Mouse (Mus musculus): ENCODE results near the gene Crp. TPM values are rescaled to one million over a fixed set of nuclear protein-coding genes. Genes with fewer than 3 reads are reported as not detected.

Gene Crp
- polyA plus RNA-seq, 1 experiment from 2014 or later: not detected

DNA sequence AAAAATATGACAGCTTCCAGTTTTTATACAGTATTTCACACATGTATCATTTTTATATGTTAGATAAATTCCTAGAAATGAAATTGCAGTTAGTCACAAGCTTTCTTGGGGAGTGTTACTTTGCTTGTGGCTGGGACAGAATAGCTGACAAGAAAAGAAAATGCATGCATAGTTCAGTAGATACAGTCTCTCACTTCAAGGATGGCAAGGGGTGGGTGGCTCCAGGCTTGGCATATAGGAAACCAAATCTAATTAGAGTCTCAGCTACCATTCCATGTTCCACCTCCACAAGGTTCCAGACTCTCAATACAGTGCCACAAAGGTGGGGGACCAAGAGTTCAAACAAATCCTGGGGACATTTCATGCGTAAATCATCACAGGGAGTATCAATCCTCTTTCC, 61.7 kb downstream of the Crp start:
- no peak for DNase-seq (ENCODE audit: low spot score)
- ATAC-seq (ENCODE audit: insufficient number of reproducible peaks, low FRiP score, low TSS enrichment, low read depth): no peak
- 100% methylated on average over 1 of the region's 1 CpGs for WGBS
- Histone ChIP-seq H3K36me3 (ENCODE audit: control insufficient read depth, insufficient read depth, low read length) (no peaks in the 10 kb centered on the region), H3K9ac (ENCODE audit: low read length) (no peak overlapping the region), H3K4me3 (ENCODE audit: low read depth, low read length) (no peak overlapping the region), H3K4me2 (ENCODE audit: low read depth, severe bottlenecking) (no peak overlapping the region), H3K9me3 (ENCODE audit: control insufficient read depth, low read length) (no peaks in the 10 kb centered on the region), H3K27ac (replicated peaks; ENCODE audit: low read depth, low read length) (no peak overlapping the region), H3K27me3 (ENCODE audit: control insufficient read depth, insufficient read depth, low read length) (no peaks in the 10 kb centered on the region), H3K4me1 (ENCODE audit: control insufficient read depth, insufficient read depth, low read length) (no peaks in the 10 kb centered on the region)

DNA sequence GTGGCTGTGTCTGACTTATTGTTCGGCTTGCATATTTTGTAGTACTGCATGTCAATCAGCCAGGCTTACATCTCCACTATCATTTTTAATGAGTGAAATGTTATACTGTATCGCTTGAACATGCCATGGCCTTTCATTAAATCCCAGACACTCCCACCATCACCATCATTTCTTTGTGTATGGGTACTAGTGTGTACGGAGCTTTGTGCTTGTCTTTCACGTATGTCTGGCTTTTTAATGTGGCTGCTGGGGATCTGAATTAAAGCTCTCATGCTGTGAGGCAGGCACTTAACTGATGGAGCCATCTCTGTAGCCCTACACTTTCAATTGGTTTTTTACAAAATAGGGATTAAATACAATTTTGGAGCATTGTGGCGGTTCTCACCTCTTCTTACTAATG, 81.3 kb downstream of the Crp start:
- no peak for ATAC-seq (ENCODE audit: insufficient number of reproducible peaks, low FRiP score, low TSS enrichment, low read depth)
- no peak overlapping the region for H3K9ac ChIP-seq (ENCODE audit: low read length)
- no peak overlapping the region for H3K27ac ChIP-seq (replicated peaks; ENCODE audit: low read depth, low read length)
- H3K4me2 ChIP-seq (ENCODE audit: low read depth, severe bottlenecking): no peak overlapping the region
- no peaks in the 10 kb centered on the region for H3K27me3 ChIP-seq (ENCODE audit: control insufficient read depth, insufficient read depth, low read length)
- H3K36me3 ChIP-seq (ENCODE audit: control insufficient read depth, insufficient read depth, low read length): no peaks in the 10 kb centered on the region
- H3K9me3 ChIP-seq (ENCODE audit: control insufficient read depth, low read length): no peaks in the 10 kb centered on the region
- no peak for DNase-seq (ENCODE audit: low spot score)
- H3K4me1 ChIP-seq (ENCODE audit: control insufficient read depth, insufficient read depth, low read length): no peaks in the 10 kb centered on the region
- H3K4me3 ChIP-seq (ENCODE audit: low read depth, low read length): no peak overlapping the region
- WGBS: 85% methylated on average over 5 of the region's 5 CpGs

DNA sequence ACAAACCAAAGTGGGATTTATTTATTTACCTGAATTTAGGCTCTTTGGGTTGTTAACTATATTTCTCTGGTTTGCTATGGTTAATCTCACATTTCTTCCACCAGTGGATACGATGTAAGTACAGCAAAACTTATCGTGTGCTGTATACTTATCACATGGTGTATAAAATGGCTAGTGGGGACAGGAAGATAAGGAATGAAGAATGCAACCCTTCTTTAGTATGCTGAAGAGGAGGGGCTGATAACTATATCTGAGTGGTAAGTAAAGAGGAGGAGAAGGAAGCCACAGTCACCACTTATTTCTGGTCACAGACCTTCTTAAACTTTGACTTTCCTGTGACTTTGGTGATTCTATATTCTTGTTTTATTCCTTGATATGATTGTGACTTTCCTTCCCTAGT, 87.5 kb downstream of the Crp start:
- 87% methylated on average over 2 of the region's 2 CpGs for WGBS
- no peak overlapping the region for H3K27ac ChIP-seq (replicated peaks; ENCODE audit: low read depth, low read length)
- no peak overlapping the region for H3K9ac ChIP-seq (ENCODE audit: low read length)
- no peaks in the 10 kb centered on the region for H3K4me1 ChIP-seq (ENCODE audit: control insufficient read depth, insufficient read depth, low read length)
- no peak for ATAC-seq (ENCODE audit: insufficient number of reproducible peaks, low FRiP score, low TSS enrichment, low read depth)
- H3K36me3 ChIP-seq (ENCODE audit: control insufficient read depth, insufficient read depth, low read length): no peaks in the 10 kb centered on the region
- H3K4me3 ChIP-seq (ENCODE audit: low read depth, low read length): no peak overlapping the region
- H3K27me3 ChIP-seq (ENCODE audit: control insufficient read depth, insufficient read depth, low read length): no peaks in the 10 kb centered on the region
- DNase-seq (ENCODE audit: low spot score): no peak
- H3K9me3 ChIP-seq (ENCODE audit: control insufficient read depth, low read length): no peaks in the 10 kb centered on the region
- H3K4me2 ChIP-seq (ENCODE audit: low read depth, severe bottlenecking): no peak overlapping the region

DNA sequence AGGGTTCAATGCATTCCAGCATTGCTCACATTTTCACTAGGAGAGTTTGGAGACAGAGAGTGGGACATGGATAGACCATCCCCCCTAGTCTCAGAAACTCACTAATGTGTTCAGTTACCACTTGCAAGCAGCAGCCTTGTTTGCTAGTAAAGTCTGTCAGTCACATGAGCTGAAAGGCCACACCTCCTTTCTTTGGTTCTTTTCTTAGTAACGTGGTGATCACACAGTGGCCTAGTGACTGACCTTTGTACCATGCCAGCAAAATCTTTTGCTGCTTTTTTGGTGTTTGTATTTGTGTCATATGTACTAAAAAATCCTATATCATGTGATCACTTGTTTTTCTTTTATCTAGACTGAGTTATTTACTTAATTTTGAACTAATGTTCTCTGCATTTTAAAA, 88.0 kb downstream of the Crp start:
- H3K4me1 ChIP-seq (ENCODE audit: control insufficient read depth, insufficient read depth, low read length): no peaks in the 10 kb centered on the region
- H3K4me3 ChIP-seq (ENCODE audit: low read depth, low read length): no peak overlapping the region
- no peak overlapping the region for H3K27ac ChIP-seq (replicated peaks; ENCODE audit: low read depth, low read length)
- H3K9me3 ChIP-seq (ENCODE audit: control insufficient read depth, low read length): no peaks in the 10 kb centered on the region
- WGBS: 19% methylated on average over 1 of the region's 1 CpGs
- no peak for DNase-seq (ENCODE audit: low spot score)
- H3K4me2 ChIP-seq (ENCODE audit: low read depth, severe bottlenecking): no peak overlapping the region
- ATAC-seq (ENCODE audit: insufficient number of reproducible peaks, low FRiP score, low TSS enrichment, low read depth): no peak
- H3K36me3 ChIP-seq (ENCODE audit: control insufficient read depth, insufficient read depth, low read length): no peaks in the 10 kb centered on the region
- H3K27me3 ChIP-seq (ENCODE audit: control insufficient read depth, insufficient read depth, low read length): no peaks in the 10 kb centered on the region
- H3K9ac ChIP-seq (ENCODE audit: low read length): no peak overlapping the region

DNA sequence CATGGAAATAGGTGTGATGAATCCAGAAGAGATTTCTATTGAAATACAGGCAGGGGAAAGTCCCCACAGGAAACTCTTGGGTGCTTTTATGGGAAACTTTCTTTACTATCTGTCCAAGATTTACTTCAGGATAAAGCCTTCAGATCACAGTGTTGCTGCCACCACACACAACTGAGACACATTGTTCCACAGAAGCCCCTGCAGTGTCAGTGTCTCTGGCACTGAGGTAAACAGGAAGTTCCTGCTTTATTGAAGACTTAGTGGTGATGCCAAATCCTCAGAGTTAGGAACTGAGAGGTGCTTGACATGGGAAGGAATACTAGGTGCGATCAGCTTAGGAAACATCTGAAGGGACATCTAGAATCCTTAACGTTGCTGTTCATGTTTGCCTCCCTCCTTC, 131.1 kb downstream of the Crp start:
- no peaks in the 10 kb centered on the region for H3K27me3 ChIP-seq (ENCODE audit: control insufficient read depth, insufficient read depth, low read length)
- no peak overlapping the region for H3K4me3 ChIP-seq (ENCODE audit: low read depth, low read length)
- no peaks in the 10 kb centered on the region for H3K9me3 ChIP-seq (ENCODE audit: control insufficient read depth, low read length)
- no peak for ATAC-seq (ENCODE audit: insufficient number of reproducible peaks, low FRiP score, low TSS enrichment, low read depth)
- H3K27ac ChIP-seq (replicated peaks; ENCODE audit: low read depth, low read length): no peak overlapping the region
- H3K36me3 ChIP-seq (ENCODE audit: control insufficient read depth, insufficient read depth, low read length): no peaks in the 10 kb centered on the region
- no peak for DNase-seq (ENCODE audit: low spot score)
- 93% methylated on average over 2 of the region's 2 CpGs for whole genome bisulfite sequencing
- H3K4me1 ChIP-seq (ENCODE audit: control insufficient read depth, insufficient read depth, low read length): no peaks in the 10 kb centered on the region
- H3K4me2 ChIP-seq (ENCODE audit: low read depth, severe bottlenecking): no peak overlapping the region
- no peak overlapping the region for H3K9ac ChIP-seq (ENCODE audit: low read length)

DNA sequence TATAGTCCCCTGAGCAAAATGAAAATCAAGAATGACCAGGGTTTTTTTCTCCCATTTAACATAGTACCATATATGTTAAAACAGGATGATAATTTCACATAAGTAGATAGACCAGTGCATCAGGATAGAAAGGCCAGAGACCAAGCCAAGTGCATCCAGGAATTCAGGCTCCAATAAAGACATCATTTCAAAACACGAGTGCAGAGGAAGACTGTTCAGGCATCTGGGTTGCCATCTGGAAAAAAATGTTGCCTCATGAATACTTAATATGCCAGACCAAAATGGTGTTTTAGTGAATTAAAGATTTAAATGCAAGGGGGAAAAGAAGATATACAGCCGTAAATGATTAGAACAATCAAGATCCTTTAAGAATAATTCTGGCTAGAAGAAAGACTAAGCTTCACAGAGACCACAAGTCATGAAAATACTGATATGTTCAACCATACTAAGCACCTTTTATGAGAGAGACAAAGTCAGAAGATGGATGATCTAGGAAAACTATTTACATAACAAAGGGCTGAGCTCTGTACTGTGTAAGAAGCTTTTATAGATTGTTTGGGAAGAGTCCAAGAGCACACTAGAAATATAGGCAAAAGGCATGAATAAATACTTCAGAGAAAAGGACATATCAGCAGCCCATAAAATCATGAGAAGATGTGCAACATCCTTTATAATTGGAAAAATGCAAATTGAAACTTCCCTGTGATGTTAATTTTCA, 149.3 kb downstream of the Crp start:
- Histone ChIP-seq H3K36me3 (ENCODE audit: control insufficient read depth, insufficient read depth, low read length) (no peaks in the 10 kb centered on the region), H3K27ac (replicated peaks; ENCODE audit: low read depth, low read length) (no peak overlapping the region), H3K9ac (ENCODE audit: low read length) (no peak overlapping the region), H3K4me1 (ENCODE audit: control insufficient read depth, insufficient read depth, low read length) (no peaks in the 10 kb centered on the region), H3K9me3 (ENCODE audit: control insufficient read depth, low read length) (no peaks in the 10 kb centered on the region), H3K4me2 (ENCODE audit: low read depth, severe bottlenecking) (no peak overlapping the region), H3K4me3 (ENCODE audit: low read depth, low read length) (no peak overlapping the region), H3K27me3 (ENCODE audit: control insufficient read depth, insufficient read depth, low read length) (no peaks in the 10 kb centered on the region)
- 83% methylated on average over 2 of the region's 2 CpGs for WGBS
- ATAC-seq (ENCODE audit: insufficient number of reproducible peaks, low FRiP score, low TSS enrichment, low read depth): no peak
- DNase-seq (ENCODE audit: low spot score): no peak

DNA sequence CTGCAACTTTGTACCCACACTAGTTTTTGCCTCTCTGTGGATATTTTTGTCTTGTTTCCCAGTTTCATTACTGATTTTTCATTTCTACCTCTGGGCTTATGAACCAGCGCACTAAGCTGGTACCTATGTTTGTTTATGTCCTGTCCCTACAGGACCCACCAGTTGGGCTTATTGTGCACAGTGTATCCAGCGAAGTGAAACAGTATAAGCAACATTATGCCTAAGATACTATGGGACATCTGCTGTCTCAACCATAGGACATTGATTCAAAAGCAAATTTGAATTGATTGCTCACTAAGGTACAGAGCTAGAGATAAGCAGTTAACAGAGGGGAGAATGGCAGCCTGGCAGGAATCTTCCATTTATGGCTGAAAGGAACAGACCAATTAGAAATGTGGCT, 150.3 kb downstream of the Crp start:
- ATAC-seq (ENCODE audit: insufficient number of reproducible peaks, low FRiP score, low TSS enrichment, low read depth) (no peak), DNase-seq (ENCODE audit: low spot score) (no peak)
- Histone ChIP-seq H3K9ac (ENCODE audit: low read length) (no peak overlapping the region), H3K4me3 (ENCODE audit: low read depth, low read length) (no peak overlapping the region), H3K4me1 (ENCODE audit: control insufficient read depth, insufficient read depth, low read length) (no peaks in the 10 kb centered on the region), H3K4me2 (ENCODE audit: low read depth, severe bottlenecking) (no peak overlapping the region), H3K27me3 (ENCODE audit: control insufficient read depth, insufficient read depth, low read length) (no peaks in the 10 kb centered on the region), H3K9me3 (ENCODE audit: control insufficient read depth, low read length) (no peaks in the 10 kb centered on the region), H3K36me3 (ENCODE audit: control insufficient read depth, insufficient read depth, low read length) (no peaks in the 10 kb centered on the region), H3K27ac (replicated peaks; ENCODE audit: low read depth, low read length) (no peak overlapping the region)
- 92% methylated on average over 2 of the region's 2 CpGs for WGBS

DNA sequence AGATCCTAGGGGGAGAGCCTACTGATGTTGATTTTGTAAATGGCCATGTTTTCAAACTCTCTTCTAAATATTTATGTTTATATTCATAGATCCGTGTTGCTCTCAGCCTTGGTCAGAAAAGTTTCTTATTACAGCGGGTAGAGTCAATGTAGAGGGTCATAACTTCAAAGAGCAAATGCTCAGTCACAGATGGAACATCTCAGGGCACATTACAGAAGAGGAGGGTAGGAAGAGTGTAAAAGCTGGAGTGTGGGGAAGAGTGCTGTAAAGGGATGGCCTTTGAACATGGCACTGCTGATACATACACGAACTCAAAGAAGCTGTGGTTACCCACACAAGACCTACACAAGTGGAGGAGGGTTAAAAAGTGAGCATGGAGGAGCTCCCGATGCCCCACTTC, 177.4 kb downstream of the Crp start:
- no peak for ATAC-seq (ENCODE audit: insufficient number of reproducible peaks, low FRiP score, low TSS enrichment, low read depth)
- no peaks in the 10 kb centered on the region for H3K36me3 ChIP-seq (ENCODE audit: control insufficient read depth, insufficient read depth, low read length)
- H3K4me3 ChIP-seq (ENCODE audit: low read depth, low read length): no peak overlapping the region
- no peak for DNase-seq (ENCODE audit: low spot score)
- no peaks in the 10 kb centered on the region for H3K9me3 ChIP-seq (ENCODE audit: control insufficient read depth, low read length)
- no peak overlapping the region for H3K27ac ChIP-seq (replicated peaks; ENCODE audit: low read depth, low read length)
- H3K27me3 ChIP-seq (ENCODE audit: control insufficient read depth, insufficient read depth, low read length): no peaks in the 10 kb centered on the region
- no peak overlapping the region for H3K9ac ChIP-seq (ENCODE audit: low read length)
- H3K4me2 ChIP-seq (ENCODE audit: low read depth, severe bottlenecking): no peak overlapping the region
- WGBS: 79% methylated on average over 4 of the region's 4 CpGs
- H3K4me1 ChIP-seq (ENCODE audit: control insufficient read depth, insufficient read depth, low read length): no peaks in the 10 kb centered on the region

DNA sequence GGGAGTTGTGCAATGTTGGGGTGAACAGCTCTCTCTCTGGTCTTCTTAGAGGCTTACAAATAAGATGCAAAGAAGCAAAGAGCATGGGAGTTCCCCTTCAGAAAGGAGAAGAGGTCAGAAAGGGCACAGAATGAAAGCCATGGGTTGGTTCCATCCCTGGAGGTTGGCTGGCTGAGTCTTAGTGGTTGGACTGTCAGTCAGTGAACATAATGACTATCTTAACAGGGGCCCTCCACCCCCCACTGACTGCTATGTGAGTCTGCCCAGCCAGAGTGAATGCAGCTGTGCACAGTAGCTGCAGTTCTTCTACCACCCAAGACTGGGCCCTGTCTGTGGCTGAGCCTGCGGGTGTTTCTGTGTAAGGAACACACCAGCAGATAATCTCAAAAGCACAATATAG, 178.8 kb downstream of the Crp start:
- no peaks in the 10 kb centered on the region for H3K9me3 ChIP-seq (ENCODE audit: control insufficient read depth, low read length)
- WGBS: 93% methylated on average over 1 of the region's 1 CpGs
- H3K36me3 ChIP-seq (ENCODE audit: control insufficient read depth, insufficient read depth, low read length): no peaks in the 10 kb centered on the region
- H3K27me3 ChIP-seq (ENCODE audit: control insufficient read depth, insufficient read depth, low read length): no peaks in the 10 kb centered on the region
- H3K4me3 ChIP-seq (ENCODE audit: low read depth, low read length): no peak overlapping the region
- DNase-seq (ENCODE audit: low spot score) (no peak), ATAC-seq (ENCODE audit: insufficient number of reproducible peaks, low FRiP score, low TSS enrichment, low read depth) (no peak)
- H3K4me1 ChIP-seq (ENCODE audit: control insufficient read depth, insufficient read depth, low read length): no peaks in the 10 kb centered on the region
- H3K27ac ChIP-seq (replicated peaks; ENCODE audit: low read depth, low read length): no peak overlapping the region
- no peak overlapping the region for H3K9ac ChIP-seq (ENCODE audit: low read length)
- H3K4me2 ChIP-seq (ENCODE audit: low read depth, severe bottlenecking): no peak overlapping the region
